Mouse (Mus musculus) megakaryocyte-erythroid progenitor cell, adult 5-6 weeks (primary cell): ENCODE results near the gene Obp2a. TPM values are rescaled to one million over a fixed set of nuclear protein-coding genes. Genes with fewer than 3 reads are reported as not detected.
"Not testable (repeated sequence)": the region's sequence is repeated elsewhere in the genome, so short reads cannot be mapped to it uniquely, and the experiment has no call there.

Experiments used
- ATAC-seq: replicated peaks from 2 replicates; pipeline ENCODE4 v1.8.0; 2016; ENCODE audit warnings: mild to moderate bottlenecking, inconsistent platforms; ENCODE audit not compliant: severe bottlenecking, poor library complexity, low FRiP score, low TSS enrichment
- total RNA-seq, 2 experiments: library from RNA; stranded (forward) in 1 of 2; stranded (reverse) in 1 of 2; fragments of 200-1000, 215-1000 nt in 1 of 2; fragments of >200 nt in 1 of 2; fragmentation: Nextera tagmentation in 1 of 2; gene quantifications; 2 replicates each; pipeline ENCODE4 v1.2.3; 2014 to 2017

Gene Obp2a
- total RNA-seq, 2 experiments from 2014 or later: not detected

DNA sequence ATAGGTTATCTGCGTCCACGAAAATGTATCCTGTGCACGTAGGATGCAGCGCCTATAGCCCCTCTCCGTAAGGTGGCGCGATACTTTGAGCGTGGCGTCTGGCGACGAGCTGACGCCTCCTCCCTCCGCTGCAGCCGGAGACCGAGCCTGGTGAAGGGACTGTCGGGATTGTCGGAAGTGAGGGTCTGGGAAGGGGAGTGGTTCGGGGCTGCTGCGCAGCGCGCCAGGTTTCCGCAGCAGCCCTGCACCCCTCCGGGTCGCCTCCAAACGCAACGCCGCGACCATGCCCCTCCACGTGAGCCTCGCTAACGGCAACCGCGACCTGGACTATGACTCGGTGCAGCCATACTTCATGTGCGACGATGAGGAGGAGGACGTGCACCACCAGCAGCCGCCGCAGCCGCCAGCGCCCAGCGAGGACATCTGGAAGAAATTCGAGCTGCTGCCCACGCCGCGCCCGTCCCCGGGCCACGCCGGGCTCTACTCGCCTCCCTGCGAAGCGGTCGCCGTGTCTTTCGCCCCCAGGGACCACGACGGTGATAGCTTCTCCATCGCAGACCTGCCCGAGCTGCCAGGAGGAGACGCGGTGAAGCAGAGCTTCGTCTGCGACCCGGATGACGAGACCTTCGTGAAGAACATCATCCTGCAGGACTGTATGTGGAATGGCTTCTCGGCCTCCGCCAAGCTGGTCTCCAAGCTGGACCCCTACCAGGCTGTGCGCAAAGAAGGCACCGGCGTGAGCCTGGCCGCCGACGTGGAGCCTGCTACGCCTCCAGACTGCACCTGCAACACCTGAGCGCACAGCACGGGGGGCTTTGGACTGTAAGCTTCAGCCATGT, 7.0 kb downstream of the Obp2a start, which contains the start of gene Bmyc:
Bmyc (plus strand) TSS at position 97 of the 839 bp plus-strand sequence.
- peak; percentile 84 for ATAC-seq

DNA sequence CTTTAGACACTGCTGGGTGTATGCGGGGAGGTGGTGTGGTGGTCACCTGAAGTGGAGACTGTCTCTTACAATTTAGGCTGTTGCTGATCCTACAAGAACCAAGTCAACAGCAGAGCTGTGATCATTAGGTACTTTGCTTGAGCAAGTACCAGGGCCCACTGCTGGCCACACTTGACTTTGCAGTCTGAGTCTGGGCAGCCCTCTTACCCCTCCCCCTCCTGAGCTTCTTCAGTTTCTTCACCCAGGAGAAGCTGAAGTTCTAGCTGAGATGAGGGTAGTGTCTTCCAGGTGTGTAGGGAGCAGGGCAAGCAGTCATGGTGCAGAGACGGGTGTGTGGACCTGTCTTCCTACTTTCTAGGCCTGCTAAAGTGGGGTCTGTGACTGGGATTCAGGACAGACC, 8.3 kb downstream of the Obp2a start:
- 0 out of 2 replicates have a peak, but pooled peaks have one; percentile 40 for ATAC-seq

- ATAC-seq: not testable (repeated sequence)
Measured at GRCm38 (mm10) chr2:25709056-25709455, 9.2 kb downstream of the Obp2a start.

- not testable (repeated sequence) for ATAC-seq
Measured at GRCm38 (mm10) chr2:25709791-25710190, 9.9 kb downstream of the Obp2a start.

- ATAC-seq: not testable (repeated sequence)
Measured at GRCm38 (mm10) chr2:25711641-25712040, 11.8 kb downstream of the Obp2a start.

DNA sequence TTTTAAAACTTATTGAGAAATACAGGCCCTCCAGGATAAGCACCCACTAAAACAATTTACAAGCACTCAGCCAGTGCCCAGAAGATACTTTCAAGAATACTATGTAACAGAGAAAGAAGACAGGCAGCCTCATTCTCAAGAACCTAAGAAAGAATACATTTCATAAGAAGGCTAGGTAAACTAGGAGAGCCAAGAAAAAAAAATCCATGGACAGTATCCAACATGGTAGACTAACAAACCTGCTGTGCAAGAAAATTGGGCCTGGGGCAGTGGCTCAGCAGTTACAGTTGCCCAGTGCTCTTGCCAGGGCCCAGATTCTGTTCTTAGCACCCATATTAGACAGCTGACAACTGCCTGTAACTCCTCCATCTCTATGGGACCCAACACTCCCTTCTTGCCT, 17.4 kb downstream of the Obp2a start:
- ATAC-seq: no peak

GRCm38 (mm10) chr2:25733199-25733930, 33.5 kb downstream of the Obp2a start:
- no peak for ATAC-seq

- not testable (repeated sequence) for ATAC-seq
Measured at GRCm38 (mm10) chr2:25736709-25737108, 36.9 kb downstream of the Obp2a start, which contains the start of gene Obp2b. Obp2b (plus strand) TSS chr2:25737009.

DNA sequence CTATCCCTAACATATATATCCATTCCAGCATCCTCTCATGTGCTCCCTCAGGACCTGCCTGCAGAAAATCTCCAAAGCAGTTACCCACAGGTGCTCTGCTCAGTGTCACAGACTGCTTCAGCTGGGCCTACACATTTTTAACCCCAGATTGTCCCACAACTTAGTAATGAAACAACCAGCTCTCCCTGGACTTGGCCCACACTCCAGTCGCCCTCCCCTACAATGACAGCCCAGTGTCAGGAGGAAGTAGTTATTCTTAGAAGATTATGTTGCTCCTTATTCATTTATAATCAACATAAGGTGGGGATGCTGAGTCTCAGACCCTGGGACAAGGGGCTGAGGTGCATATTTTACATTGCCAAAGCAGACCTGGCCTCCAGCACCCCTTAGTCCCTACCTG, 41.8 kb downstream of the Obp2a start:
- ATAC-seq: peak; percentile 78

Other genes starting within 250 kb of the Obp2a start
- gene Clic3, start 243.2 kb upstream of the Obp2a start, total RNA-seq (2014; fragmentation: Nextera tagmentation): not detected in 2 replicates
- not detected in 2 replicates for gene Clic3, start 243.2 kb upstream of the Obp2a start, total RNA-seq (2017)
- gene Paxx, start 238.9 kb upstream of the Obp2a start, total RNA-seq (2014; fragmentation: Nextera tagmentation): 34.5 and 36.3 TPM in 2 replicates
- 17.9 and 25.9 TPM in 2 replicates for gene Paxx, start 238.9 kb upstream of the Obp2a start, total RNA-seq (2017)
- not detected in 2 replicates for gene Ptgds, start 230.0 kb upstream of the Obp2a start, total RNA-seq (2014; fragmentation: Nextera tagmentation)
- gene Ptgds, start 230.0 kb upstream of the Obp2a start, total RNA-seq (2017): not detected in 2 replicates
- not detected in 2 replicates for gene Lcn12, start 206.1 kb upstream of the Obp2a start, total RNA-seq (2014; fragmentation: Nextera tagmentation)
- not detected in 2 replicates for gene Lcn12, start 206.1 kb upstream of the Obp2a start, total RNA-seq (2017)
- 50.4 and 64.5 TPM in 2 replicates for gene Fbxw5, start 199.3 kb upstream of the Obp2a start, total RNA-seq (2014; fragmentation: Nextera tagmentation)
- gene Fbxw5, start 199.3 kb upstream of the Obp2a start, total RNA-seq (2017): 24.0 and 28.9 TPM in 2 replicates
- 0.63 and 2.2 TPM in 2 replicates for gene C8g, start 198.3 kb upstream of the Obp2a start, total RNA-seq (2014; fragmentation: Nextera tagmentation)
- gene C8g, start 198.3 kb upstream of the Obp2a start, total RNA-seq (2017): 0.76 and 3.3 TPM in 2 replicates
- gene Traf2, start 153.1 kb upstream of the Obp2a start, total RNA-seq (2014; fragmentation: Nextera tagmentation): 19.2 and 22.4 TPM in 2 replicates
- 13.7 and 14.3 TPM in 2 replicates for gene Traf2, start 153.1 kb upstream of the Obp2a start, total RNA-seq (2017)
- gene Edf1, start 142.2 kb upstream of the Obp2a start, total RNA-seq (2014; fragmentation: Nextera tagmentation): 151 and 209 TPM in 2 replicates
- 60.9 and 105 TPM in 2 replicates for gene Edf1, start 142.2 kb upstream of the Obp2a start, total RNA-seq (2017)
- 6.5 and 8.1 TPM in 2 replicates for gene Mamdc4, start 125.2 kb upstream of the Obp2a start, total RNA-seq (2014; fragmentation: Nextera tagmentation)
- gene Mamdc4, start 125.2 kb upstream of the Obp2a start, total RNA-seq (2017): 0.38 and 2.0 TPM in 2 replicates
- gene Phpt1, start 124.8 kb upstream of the Obp2a start, total RNA-seq (2014; fragmentation: Nextera tagmentation): 36.5 and 43.2 TPM in 2 replicates
- 19.1 and 25.2 TPM in 2 replicates for gene Phpt1, start 124.8 kb upstream of the Obp2a start, total RNA-seq (2017)
- not detected in 2 replicates for gene Ajm1, start 118.3 kb upstream of the Obp2a start, total RNA-seq (2014; fragmentation: Nextera tagmentation)
- gene Ajm1, start 118.3 kb upstream of the Obp2a start, total RNA-seq (2017): 0.09 TPM in 1 of 2 replicates, not detected in the other
- 55.8 and 58.7 TPM in 2 replicates for gene Rabl6, start 91.5 kb upstream of the Obp2a start, total RNA-seq (2014; fragmentation: Nextera tagmentation)
- 58.5 and 92.0 TPM in 2 replicates for gene Rabl6, start 91.5 kb upstream of the Obp2a start, total RNA-seq (2017)
- not detected in 2 replicates for gene Ccdc183, start 82.4 kb upstream of the Obp2a start, total RNA-seq (2014; fragmentation: Nextera tagmentation)
- not detected in 2 replicates for gene Ccdc183, start 82.4 kb upstream of the Obp2a start, total RNA-seq (2017)
- 2.1 and 3.0 TPM in 2 replicates for gene Tmem141, start 78.0 kb upstream of the Obp2a start, total RNA-seq (2014; fragmentation: Nextera tagmentation)
- 3.7 and 5.9 TPM in 2 replicates for gene Tmem141, start 78.0 kb upstream of the Obp2a start, total RNA-seq (2017)
- not detected in 2 replicates for gene Fcna, start 72.0 kb upstream of the Obp2a start, total RNA-seq (2014; fragmentation: Nextera tagmentation)
- gene Fcna, start 72.0 kb upstream of the Obp2a start, total RNA-seq (2017): not detected in 2 replicates
- not detected in 2 replicates for gene Lcn8, start 46.9 kb upstream of the Obp2a start, total RNA-seq (2014; fragmentation: Nextera tagmentation)
- not detected in 2 replicates for gene Lcn8, start 46.9 kb upstream of the Obp2a start, total RNA-seq (2017)
- not detected in 2 replicates for gene Lcn5, start 42.1 kb upstream of the Obp2a start, total RNA-seq (2014; fragmentation: Nextera tagmentation)
- not detected in 2 replicates for gene Lcn5, start 42.1 kb upstream of the Obp2a start, total RNA-seq (2017)
- gene Lcn6, start 23.3 kb upstream of the Obp2a start, total RNA-seq (2014; fragmentation: Nextera tagmentation): not detected in 2 replicates
- gene Lcn6, start 23.3 kb upstream of the Obp2a start, total RNA-seq (2017): not detected in 2 replicates
- not detected in 2 replicates for gene Lcn10, start 17.3 kb upstream of the Obp2a start, total RNA-seq (2014; fragmentation: Nextera tagmentation)
- gene Lcn10, start 17.3 kb upstream of the Obp2a start, total RNA-seq (2017): not detected in 2 replicates
- gene Bmyc, start 6.7 kb downstream of the Obp2a start, total RNA-seq (2014; fragmentation: Nextera tagmentation): 2.8 and 7.9 TPM in 2 replicates
- 2.4 and 2.5 TPM in 2 replicates for gene Bmyc, start 6.7 kb downstream of the Obp2a start, total RNA-seq (2017)
- not detected in 2 replicates for gene Obp2b, start 37.0 kb downstream of the Obp2a start, total RNA-seq (2014; fragmentation: Nextera tagmentation)
- not detected in 2 replicates for gene Obp2b, start 37.0 kb downstream of the Obp2a start, total RNA-seq (2017)
- not detected in 2 replicates for gene Lcn3, start 65.5 kb downstream of the Obp2a start, total RNA-seq (2014; fragmentation: Nextera tagmentation)
- not detected in 2 replicates for gene Lcn3, start 65.5 kb downstream of the Obp2a start, total RNA-seq (2017)
- gene Lcn11, start 77.0 kb downstream of the Obp2a start, total RNA-seq (2014; fragmentation: Nextera tagmentation): not detected in 2 replicates
- gene Lcn11, start 77.0 kb downstream of the Obp2a start, total RNA-seq (2017): not detected in 2 replicates
- gene Gm13539, start 82.2 kb downstream of the Obp2a start, total RNA-seq (2014; fragmentation: Nextera tagmentation): not detected in 2 replicates
- not detected in 2 replicates for gene Gm13539, start 82.2 kb downstream of the Obp2a start, total RNA-seq (2017)
- gene Glt6d1, start 115.8 kb downstream of the Obp2a start, total RNA-seq (2014; fragmentation: Nextera tagmentation): not detected in 2 replicates
- gene Glt6d1, start 115.8 kb downstream of the Obp2a start, total RNA-seq (2017): not detected in 2 replicates
- not detected in 2 replicates for gene Lcn9, start 123.1 kb downstream of the Obp2a start, total RNA-seq (2014; fragmentation: Nextera tagmentation)
- not detected in 2 replicates for gene Lcn9, start 123.1 kb downstream of the Obp2a start, total RNA-seq (2017)
- gene Sohlh1, start 147.2 kb downstream of the Obp2a start, total RNA-seq (2014; fragmentation: Nextera tagmentation): not detected in 2 replicates
- not detected in 2 replicates for gene Sohlh1, start 147.2 kb downstream of the Obp2a start, total RNA-seq (2017)
- not detected in 2 replicates for gene Kcnt1, start 163.7 kb downstream of the Obp2a start, total RNA-seq (2014; fragmentation: Nextera tagmentation)
- gene Kcnt1, start 163.7 kb downstream of the Obp2a start, total RNA-seq (2017): not detected in 2 replicates